ENCODE assay signal across 16 mouse cellular contexts in the genomic region with DNA sequence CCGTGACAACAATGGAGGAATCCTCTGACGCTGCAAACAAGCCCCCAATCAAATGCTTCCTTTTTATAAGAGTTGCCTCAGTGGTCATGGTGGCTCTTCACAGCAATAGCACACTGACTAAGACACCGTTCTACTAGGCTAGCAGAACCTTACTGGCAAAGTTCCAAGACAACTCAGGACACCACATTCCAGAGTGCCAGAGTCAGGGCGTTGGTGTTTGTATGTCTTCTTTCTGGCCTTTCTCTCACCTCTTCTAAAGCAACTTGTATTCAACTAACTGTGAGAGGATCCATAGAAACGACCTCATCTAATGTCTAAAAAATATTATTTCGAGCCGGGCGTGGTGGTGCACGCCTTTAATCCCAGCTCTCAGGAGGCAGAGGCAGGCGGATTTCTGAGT. TPM values are rescaled to one million over a fixed set of nuclear protein-coding genes. Genes with fewer than 3 reads are reported as not detected.
A peak's percentile ranks its signal among the peaks of the same experiment; 100 is the strongest.
DNase-seq lines count a peak whose midpoint lies in the region; ATAC-seq and TF ChIP-seq lines count a peak whose summit lies in the region.
"Had no signal": no experiment of that assay in that cellular context is flagged by ENCODE, and none has a peak within 500 bp of the region (broad histone marks: within the 10 kb centered on the region; RNA-seq: fewer than 3 reads in every experiment).

No protein-coding gene starts in this region.

- H3K79me2 ChIP-seq in liver, adult 2 months (ENCODE audit: control insufficient read depth, insufficient read depth, low read length): no peaks in the 10 kb centered on the region

- H3K4me1 ChIP-seq in liver, adult 2 months (ENCODE audit: control insufficient read depth, insufficient read depth, low read length): peaks cover 14% of the 10 kb centered on the region
- H3K4me1 ChIP-seq in liver, embryonic 11.5 days (replicated peaks; ENCODE audit: control insufficient read depth, insufficient read depth, low read length): peaks cover 43% of the 10 kb centered on the region
- H3K4me1 ChIP-seq in brown adipose tissue, adult 24 weeks (ENCODE audit: control insufficient read depth, insufficient read depth, insufficient read length, low read length): peaks cover 27% of the 10 kb centered on the region
- H3K4me1 ChIP-seq in small intestine, adult 2 months (ENCODE audit: control insufficient read depth, insufficient read depth, insufficient read length, low read length): peaks cover 25% of the 10 kb centered on the region
- H3K4me1 ChIP-seq: forebrain, embryonic 12.5 days had no signal

- H3K36me3 ChIP-seq in liver, adult 2 months (ENCODE audit: control insufficient read depth, insufficient read depth, low read length): peaks cover 11% of the 10 kb centered on the region
- H3K36me3 ChIP-seq in liver, embryonic 11.5 days (ENCODE audit: control insufficient read depth, insufficient read depth, low read length): no peaks in the 10 kb centered on the region
- peaks cover 16% of the 10 kb centered on the region for H3K36me3 ChIP-seq in small intestine, adult 2 months (ENCODE audit: control insufficient read depth, insufficient read depth, low read length)
- H3K36me3 ChIP-seq: forebrain, embryonic 12.5 days; limb, embryonic 12.5 days had no signal

- ATAC-seq in liver, embryonic 11.5 days (replicated peaks; ENCODE audit: low FRiP score): no peak

- no peak for TF ChIP-seq POLR2A in liver, adult 2 months (IDR thresholded peaks at IDR 0.05; ENCODE audit: extremely low read depth, insufficient read depth, low read length)
- no peak for TF ChIP-seq POLR2A in small intestine, adult 2 months (IDR thresholded peaks at IDR 0.05; ENCODE audit: low read depth, low read length)

- no peak overlapping the region for H3K4me3 ChIP-seq in liver, adult 2 months (ENCODE audit: insufficient read depth, low read depth, low read length)
- H3K4me3 ChIP-seq in liver, embryonic 11.5 days (ENCODE audit: low read depth, low read length): no peak overlapping the region
- no peak overlapping the region for H3K4me3 ChIP-seq in brown adipose tissue, adult 24 weeks (ENCODE audit: insufficient read depth, low read depth, low read length)
- no peak overlapping the region for H3K4me3 ChIP-seq in small intestine, adult 2 months (ENCODE audit: low read depth, low read length)
- H3K4me3 ChIP-seq: forebrain, embryonic 12.5 days; limb, embryonic 12.5 days; myocyte had no signal

- peak; percentile 45 for DNase-seq in liver, adult 2 months (ENCODE audit: extremely low read depth, low read depth, low spot score)
- no peak for DNase-seq in liver, embryonic 11.5 days (ENCODE audit: low spot score)
- DNase-seq in NIH3T3 (ENCODE audit: low read depth): peak; percentile 40
- no peak for DNase-seq in spleen, postnatal 4 days (ENCODE audit: low spot score in 2 of 2)
- DNase-seq in testis, postnatal 14 days (ENCODE audit: low spot score): no peak
- DNase-seq: cerebellum, adult 9-11 months had no signal

- no peak overlapping the region for H3K4me2 ChIP-seq in liver, embryonic 11.5 days
- H3K4me2 ChIP-seq: forebrain, embryonic 12.5 days; hindbrain, embryonic 14.5 days; limb, embryonic 12.5 days had no signal

- no peaks in the 10 kb centered on the region for H3K27me3 ChIP-seq in liver, adult 2 months (ENCODE audit: control insufficient read depth, insufficient read depth, low read length)
- no peaks in the 10 kb centered on the region for H3K27me3 ChIP-seq in liver, embryonic 11.5 days (replicated peaks; ENCODE audit: control insufficient read depth, insufficient read depth, low read length)
- no peaks in the 10 kb centered on the region for H3K27me3 ChIP-seq in small intestine, adult 2 months (ENCODE audit: control insufficient read depth, insufficient read depth, low read length)
- H3K27me3 ChIP-seq: forebrain, embryonic 12.5 days; limb, embryonic 12.5 days; megakaryocyte, embryonic 14.5 days had no signal

- no peaks in the 10 kb centered on the region for H3K9me3 ChIP-seq in liver, embryonic 11.5 days (ENCODE audit: control insufficient read depth, low read length)
- H3K9me3 ChIP-seq: forebrain, embryonic 12.5 days; limb, embryonic 12.5 days; megakaryocyte, embryonic 14.5 days had no signal

- TF ChIP-seq CTCF in liver, adult 2 months (IDR thresholded peaks at IDR 0.05; ENCODE audit: low read depth, low read length): no peak
- TF ChIP-seq CTCF in small intestine, adult 2 months (IDR thresholded peaks at IDR 0.05; ENCODE audit: extremely low read depth, insufficient read length, insufficient replicate concordance, low read depth, low read length): no peak

- H3K27ac ChIP-seq in liver, adult 2 months (replicated peaks; ENCODE audit: insufficient read depth, low read depth, low read length): peak overlapping the region; percentile 42
- no peak overlapping the region; the same call in 1 of the 2 replicates for H3K27ac ChIP-seq in liver, embryonic 11.5 days (ENCODE audit: low read depth, low read length)
- peak overlapping the region; percentile 12 for H3K27ac ChIP-seq in brown adipose tissue, adult 24 weeks (replicated peaks; ENCODE audit: low read depth, low read length)
- H3K27ac ChIP-seq in small intestine, adult 2 months (ENCODE audit: insufficient read depth, low read depth, low read length): peak overlapping the region; percentile 90
- H3K27ac ChIP-seq: forebrain, embryonic 12.5 days; hindbrain, embryonic 14.5 days had no signal

- H3K9ac ChIP-seq in liver, adult 2 months (ENCODE audit: low read depth, low read length): no peak overlapping the region
- no peak overlapping the region for H3K9ac ChIP-seq in liver, embryonic 11.5 days (ENCODE audit: low read depth, low read length)
- H3K9ac ChIP-seq: forebrain, embryonic 12.5 days; hindbrain, embryonic 14.5 days; limb, embryonic 12.5 days had no signal

- WGBS in liver, adult 2 months: 55% methylated on average over 10 of the region's 10 CpGs
- WGBS in liver, embryonic 11.5 days: 76% methylated on average over 10 of the region's 10 CpGs
- WGBS in small intestine, adult 2 months: 53% methylated on average over 10 of the region's 10 CpGs

RNA-seq across cellular contexts. Expression of a gene that starts 24.3 kb away (rescaled TPM):
- total RNA-seq in liver, adult 2 months (2014; rRNA removed): 16.2 and 24.1 TPM in 2 replicates
- 29.3 and 32.1 TPM in 2 replicates for polyA plus RNA-seq in liver, adult 2 months (2012; rRNA removed)
- 20.6 and 21.1 TPM in 2 replicates for polyA plus RNA-seq in liver, embryonic 11.5 days (2014; fragmentation: Nextera tagmentation; extraction: Ambion mirVana)
- 7.9 and 8.6 TPM in 2 replicates for polyA plus RNA-seq in brown adipose tissue, adult 24 weeks (2012; ENCODE audit: insufficient read depth, insufficient read length, missing spikeins)
- polyA plus RNA-seq in small intestine, adult 2 months (2012; rRNA removed): 57.2 and 129 TPM in 2 replicates

RNA-seq across cellular contexts. Expression of a gene that starts 43.2 kb away (rescaled TPM):
- 0.74 and 1.1 TPM in 2 replicates for total RNA-seq in liver, adult 2 months (2014; rRNA removed)
- polyA plus RNA-seq in liver, adult 2 months (2012; rRNA removed): 0.49 and 0.69 TPM in 2 replicates
- 1.8 and 1.9 TPM in 2 replicates for polyA plus RNA-seq in liver, embryonic 11.5 days (2014; fragmentation: Nextera tagmentation; extraction: Ambion mirVana)
- 3.0 and 3.2 TPM in 2 replicates for polyA plus RNA-seq in brown adipose tissue, adult 24 weeks (2012; ENCODE audit: insufficient read depth, insufficient read length, missing spikeins)
- 2.1 and 3.2 TPM in 2 replicates for polyA plus RNA-seq in small intestine, adult 2 months (2012; rRNA removed)

RNA-seq across cellular contexts. Expression of a gene that starts 50.2 kb away (rescaled TPM):
- total RNA-seq in liver, adult 2 months (2014; rRNA removed): not detected in 2 replicates
- not detected in 2 replicates for polyA plus RNA-seq in liver, adult 2 months (2012; rRNA removed)
- not detected in 2 replicates for polyA plus RNA-seq in liver, embryonic 11.5 days (2014; fragmentation: Nextera tagmentation; extraction: Ambion mirVana)
- not detected in 2 replicates for polyA plus RNA-seq in brown adipose tissue, adult 24 weeks (2012; ENCODE audit: insufficient read depth, insufficient read length, missing spikeins)
- not detected in 2 replicates for polyA plus RNA-seq in small intestine, adult 2 months (2012; rRNA removed)
- total RNA-seq: gastrocnemius, postnatal 25 days had no signal
- polyA plus RNA-seq: embryonic facial prominence, embryonic 11.5 days; forebrain, embryonic 12.5 days; hindbrain, embryonic 14.5 days; myocyte had no signal

RNA-seq across cellular contexts. Expression of a gene that starts 53.4 kb away (rescaled TPM):
- total RNA-seq in liver, adult 2 months (2014; rRNA removed): 2.6 and 2.7 TPM in 2 replicates
- polyA plus RNA-seq in liver, adult 2 months (2012; rRNA removed): 1.6 and 2.7 TPM in 2 replicates
- polyA plus RNA-seq in liver, embryonic 11.5 days (2014; fragmentation: Nextera tagmentation; extraction: Ambion mirVana): 9.3 and 9.5 TPM in 2 replicates
- 2.4 and 3.0 TPM in 2 replicates for polyA plus RNA-seq in brown adipose tissue, adult 24 weeks (2012; ENCODE audit: insufficient read depth, insufficient read length, missing spikeins)
- 1.1 and 1.4 TPM in 2 replicates for polyA plus RNA-seq in small intestine, adult 2 months (2012; rRNA removed)

RNA-seq across cellular contexts. Expression of a gene that starts 56.7 kb away (rescaled TPM):
- total RNA-seq in liver, adult 2 months (2014; rRNA removed): not detected in 2 replicates
- polyA plus RNA-seq in liver, adult 2 months (2012; rRNA removed): 1.2 TPM in 1 of 2 replicates, not detected in the other
- polyA plus RNA-seq in liver, embryonic 11.5 days (2014; fragmentation: Nextera tagmentation; extraction: Ambion mirVana): not detected in 2 replicates
- not detected in 2 replicates for polyA plus RNA-seq in brown adipose tissue, adult 24 weeks (2012; ENCODE audit: insufficient read depth, insufficient read length, missing spikeins)
- 0.37 TPM in 1 of 2 replicates, not detected in the other for polyA plus RNA-seq in small intestine, adult 2 months (2012; rRNA removed)
- total RNA-seq: gastrocnemius, postnatal 25 days had no signal
- polyA plus RNA-seq: embryonic facial prominence, embryonic 11.5 days; forebrain, embryonic 12.5 days; hindbrain, embryonic 14.5 days; limb, embryonic 12.5 days; urinary bladder, adult 2 months had no signal

Comparison
In these comparisons a context has a peak if more than half of its experiments do, and no peak if none do; other contexts are left out.
1. DNase-seq: peak in liver, adult 2 months (single experiment) and NIH3T3 (single experiment); none in liver, embryonic 11.5 days (single experiment), spleen, postnatal 4 days (0 of 2) and testis, postnatal 14 days (single experiment).